Mouse (Mus musculus): ENCODE measurements around the gene Trappc2l. TPM values are rescaled to one million over a fixed set of nuclear protein-coding genes. Genes with fewer than 3 reads are reported as not detected.

Gene Trappc2l
- total RNA-seq, 1 experiment: 56.1 TPM

DNA sequence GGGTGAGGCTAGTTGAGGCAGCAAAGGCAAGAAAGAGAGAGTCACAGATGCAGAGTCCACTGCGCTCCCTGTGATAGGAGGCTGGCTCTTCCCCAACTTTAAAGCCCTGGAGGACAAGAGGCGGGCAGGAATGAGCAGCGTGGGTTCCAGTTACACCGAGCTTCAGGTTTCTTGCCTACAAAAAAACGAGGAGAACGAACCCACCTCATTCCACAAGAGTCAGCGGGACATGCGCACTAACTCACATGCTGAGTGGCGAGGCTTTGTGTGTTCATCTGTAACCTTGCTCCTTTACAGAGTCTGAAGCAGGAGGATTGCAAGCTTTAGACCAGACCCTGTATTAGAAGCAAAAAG lies 47.3 kb downstream of the Trappc2l start:
- Histone ChIP-seq H3K9ac (ENCODE audit: insufficient read depth, low read depth, low read length, poor library complexity, severe bottlenecking) (no peak overlapping the region), H3K27ac (ENCODE audit: insufficient read depth, low read depth, low read length, poor library complexity, severe bottlenecking) (no peak overlapping the region), H3K4me3 (ENCODE audit: insufficient read depth in 1 of 2, low read depth in 1 of 2, low read length in 2 of 2, poor library complexity in 1 of 2, severe bottlenecking in 1 of 2) (no peak overlapping the region), H3K36me3 (ENCODE audit: control insufficient read depth, insufficient read depth, low read length, poor library complexity, severe bottlenecking) (no peaks in the 10 kb centered on the region), H3K4me1 (ENCODE audit: control insufficient read depth in 2 of 2, insufficient read depth in 2 of 2, low read length in 2 of 2, poor library complexity in 1 of 2) (no peaks in the 10 kb centered on the region), H3K9me3 (ENCODE audit: control insufficient read depth, insufficient read depth, low read depth, low read length) (no peaks in the 10 kb centered on the region)
- TF ChIP-seq ZC3H11A (IDR thresholded peaks at IDR 0.05; ENCODE audit: borderline replicate concordance, low read depth, low read length) (no peak), HCFC1 (IDR thresholded peaks at IDR 0.05; ENCODE audit: borderline replicate concordance, insufficient read depth, low read length) (no peak), ZNF384 (IDR thresholded peaks at IDR 0.05; ENCODE audit: low read depth, low read length) (no peak), CHD2 (IDR thresholded peaks at IDR 0.05; ENCODE audit: low read depth, low read length) (no peak), MAFK (IDR thresholded peaks at IDR 0.05; ENCODE audit: insufficient read depth, low read depth, low read length) (no peak)
- no peak for DNase-seq (ENCODE audit: low read depth, low spot score)
- in situ Hi-C loops (cut with MboI; ENCODE audit: low sequenced_read_pairs in 2 of 2, unreplicated experiment in 2 of 2): no loop called here

DNA sequence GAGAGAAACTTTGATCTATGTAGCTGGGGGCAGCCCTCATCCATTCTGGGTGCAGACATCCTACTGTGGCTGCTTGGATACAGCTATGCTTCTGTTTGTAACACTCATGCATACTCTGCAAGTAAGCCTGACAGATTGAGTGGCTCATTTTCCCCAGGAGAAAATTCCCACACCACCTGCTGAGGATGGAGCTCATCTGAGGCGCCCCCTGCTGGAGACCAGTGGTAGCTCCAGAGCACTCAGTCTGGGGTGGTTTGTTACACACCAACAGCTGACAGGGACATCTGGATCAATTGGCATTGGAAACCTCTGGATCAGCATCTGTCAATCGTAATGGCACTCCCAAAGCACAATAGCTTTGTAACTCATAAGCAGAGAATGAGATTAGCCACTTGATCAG lies 48.6 kb downstream of the Trappc2l start:
- no peaks in the 10 kb centered on the region for H3K36me3 ChIP-seq (ENCODE audit: control insufficient read depth, insufficient read depth, low read length, poor library complexity, severe bottlenecking)
- no peaks in the 10 kb centered on the region for H3K4me1 ChIP-seq (ENCODE audit: control insufficient read depth in 2 of 2, insufficient read depth in 2 of 2, low read length in 2 of 2, poor library complexity in 1 of 2)
- no peak overlapping the region for H3K27ac ChIP-seq (ENCODE audit: insufficient read depth, low read depth, low read length, poor library complexity, severe bottlenecking)
- DNase-seq (ENCODE audit: low read depth, low spot score): no peak
- in situ Hi-C loops (cut with MboI; ENCODE audit: low sequenced_read_pairs in 2 of 2, unreplicated experiment in 2 of 2): no loop called here
- H3K9ac ChIP-seq (ENCODE audit: insufficient read depth, low read depth, low read length, poor library complexity, severe bottlenecking): no peak overlapping the region
- H3K9me3 ChIP-seq (ENCODE audit: control insufficient read depth, insufficient read depth, low read depth, low read length): no peaks in the 10 kb centered on the region
- no peak for TF ChIP-seq MAFK (IDR thresholded peaks at IDR 0.05; ENCODE audit: insufficient read depth, low read depth, low read length)
- no peak for TF ChIP-seq CHD2 (IDR thresholded peaks at IDR 0.05; ENCODE audit: low read depth, low read length)
- no peak for TF ChIP-seq ZNF384 (IDR thresholded peaks at IDR 0.05; ENCODE audit: low read depth, low read length)
- TF ChIP-seq ZC3H11A (IDR thresholded peaks at IDR 0.05; ENCODE audit: borderline replicate concordance, low read depth, low read length): peak; percentile 19; the same call in 1 of the 2 replicates
- no peak for TF ChIP-seq HCFC1 (IDR thresholded peaks at IDR 0.05; ENCODE audit: borderline replicate concordance, insufficient read depth, low read length)
- no peak overlapping the region for H3K4me3 ChIP-seq (ENCODE audit: insufficient read depth in 1 of 2, low read depth in 1 of 2, low read length in 2 of 2, poor library complexity in 1 of 2, severe bottlenecking in 1 of 2)

DNA sequence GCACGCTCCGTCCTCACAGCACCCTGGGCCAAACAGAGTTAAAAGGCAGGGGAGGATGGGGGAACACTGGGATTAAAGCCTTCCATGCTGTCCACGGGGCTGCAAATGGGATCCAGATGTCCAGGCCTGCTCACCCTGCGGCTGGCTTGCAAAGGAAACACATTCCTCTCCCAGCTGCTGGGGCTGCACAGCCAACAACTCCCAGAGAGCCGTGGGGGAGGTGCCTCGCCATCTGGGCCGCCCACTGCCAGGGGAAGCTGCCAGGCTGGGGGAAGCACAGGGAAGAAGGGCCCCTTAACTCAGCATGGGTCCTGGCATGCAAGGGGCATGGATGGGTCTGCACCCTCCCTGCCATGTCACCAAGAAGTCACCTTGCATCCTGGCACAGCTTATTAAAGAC lies 49.7 kb downstream of the Trappc2l start:
- no peak overlapping the region for H3K9ac ChIP-seq (ENCODE audit: insufficient read depth, low read depth, low read length, poor library complexity, severe bottlenecking)
- TF ChIP-seq ZNF384 (IDR thresholded peaks at IDR 0.05; ENCODE audit: low read depth, low read length) (no peak), MAFK (IDR thresholded peaks at IDR 0.05; ENCODE audit: insufficient read depth, low read depth, low read length) (no peak), ZC3H11A (IDR thresholded peaks at IDR 0.05; ENCODE audit: borderline replicate concordance, low read depth, low read length) (no peak), CHD2 (IDR thresholded peaks at IDR 0.05; ENCODE audit: low read depth, low read length) (no peak), HCFC1 (IDR thresholded peaks at IDR 0.05; ENCODE audit: borderline replicate concordance, insufficient read depth, low read length) (no peak)
- H3K27ac ChIP-seq (ENCODE audit: insufficient read depth, low read depth, low read length, poor library complexity, severe bottlenecking): no peak overlapping the region
- H3K4me1 ChIP-seq (ENCODE audit: control insufficient read depth in 2 of 2, insufficient read depth in 2 of 2, low read length in 2 of 2, poor library complexity in 1 of 2): no peaks in the 10 kb centered on the region
- in situ Hi-C loops (cut with MboI; ENCODE audit: low sequenced_read_pairs in 2 of 2, unreplicated experiment in 2 of 2): no loop called here
- no peaks in the 10 kb centered on the region for H3K36me3 ChIP-seq (ENCODE audit: control insufficient read depth, insufficient read depth, low read length, poor library complexity, severe bottlenecking)
- DNase-seq (ENCODE audit: low read depth, low spot score): no peak
- H3K4me3 ChIP-seq (ENCODE audit: insufficient read depth in 1 of 2, low read depth in 1 of 2, low read length in 2 of 2, poor library complexity in 1 of 2, severe bottlenecking in 1 of 2): no peak overlapping the region
- H3K9me3 ChIP-seq (ENCODE audit: control insufficient read depth, insufficient read depth, low read depth, low read length): no peaks in the 10 kb centered on the region

DNA sequence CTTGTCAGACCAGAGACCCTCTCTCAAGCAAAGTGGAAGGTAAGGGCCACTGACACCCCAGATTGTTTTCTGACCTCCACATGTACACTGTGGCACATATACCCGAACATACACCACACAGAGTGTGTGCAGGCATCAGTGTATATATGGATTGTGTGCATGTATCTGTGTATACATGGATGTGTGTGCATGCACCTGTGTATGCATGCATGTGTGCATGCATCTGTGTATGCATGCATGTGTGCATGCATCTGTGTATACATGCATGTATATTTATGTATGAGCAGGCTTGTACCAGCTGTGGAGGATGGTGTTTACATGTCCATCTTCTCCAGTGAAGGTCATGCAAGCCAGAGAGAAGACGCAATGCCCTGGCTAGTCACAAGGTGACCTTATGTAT lies 50.5 kb downstream of the Trappc2l start:
- TF ChIP-seq ZC3H11A (IDR thresholded peaks at IDR 0.05; ENCODE audit: borderline replicate concordance, low read depth, low read length): no peak
- H3K27ac ChIP-seq (ENCODE audit: insufficient read depth, low read depth, low read length, poor library complexity, severe bottlenecking): no peak overlapping the region
- H3K4me1 ChIP-seq (ENCODE audit: control insufficient read depth in 2 of 2, insufficient read depth in 2 of 2, low read length in 2 of 2, poor library complexity in 1 of 2): no peaks in the 10 kb centered on the region
- H3K36me3 ChIP-seq (ENCODE audit: control insufficient read depth, insufficient read depth, low read length, poor library complexity, severe bottlenecking): no peaks in the 10 kb centered on the region
- H3K9ac ChIP-seq (ENCODE audit: insufficient read depth, low read depth, low read length, poor library complexity, severe bottlenecking): no peak overlapping the region
- H3K4me3 ChIP-seq (ENCODE audit: insufficient read depth in 1 of 2, low read depth in 1 of 2, low read length in 2 of 2, poor library complexity in 1 of 2, severe bottlenecking in 1 of 2): no peak overlapping the region
- no peak for DNase-seq (ENCODE audit: low read depth, low spot score)
- H3K9me3 ChIP-seq (ENCODE audit: control insufficient read depth, insufficient read depth, low read depth, low read length): no peaks in the 10 kb centered on the region
- in situ Hi-C loops (cut with MboI; ENCODE audit: low sequenced_read_pairs in 2 of 2, unreplicated experiment in 2 of 2): no loop called here

DNA sequence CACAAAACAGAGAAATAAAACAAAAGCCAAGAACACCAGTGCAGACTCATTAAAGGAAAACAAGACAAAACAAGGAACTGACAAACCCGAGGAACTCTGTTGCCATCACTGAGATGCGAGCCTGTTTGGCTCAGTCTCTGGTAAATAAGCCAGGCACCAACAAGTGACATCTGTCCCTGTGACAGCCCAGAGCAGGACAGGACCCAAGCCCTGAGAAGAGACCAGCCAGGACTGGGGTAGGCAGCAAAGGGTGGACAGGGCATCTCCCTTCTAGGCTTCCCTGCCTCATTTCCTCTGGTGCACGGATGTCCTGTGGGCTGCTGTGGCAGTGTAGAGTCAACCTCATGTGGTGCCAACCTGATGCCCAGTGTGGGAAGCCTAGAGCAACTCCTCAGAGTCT lies 51.7 kb downstream of the Trappc2l start:
- in situ Hi-C loops (cut with MboI; ENCODE audit: low sequenced_read_pairs in 2 of 2, unreplicated experiment in 2 of 2): no loop called here
- TF ChIP-seq HCFC1 (IDR thresholded peaks at IDR 0.05; ENCODE audit: borderline replicate concordance, insufficient read depth, low read length): no peak
- TF ChIP-seq MAFK (IDR thresholded peaks at IDR 0.05; ENCODE audit: insufficient read depth, low read depth, low read length): no peak
- no peak for TF ChIP-seq CHD2 (IDR thresholded peaks at IDR 0.05; ENCODE audit: low read depth, low read length)
- no peak for TF ChIP-seq ZNF384 (IDR thresholded peaks at IDR 0.05; ENCODE audit: low read depth, low read length)
- TF ChIP-seq ZC3H11A (IDR thresholded peaks at IDR 0.05; ENCODE audit: borderline replicate concordance, low read depth, low read length): no peak
- no peak overlapping the region for H3K27ac ChIP-seq (ENCODE audit: insufficient read depth, low read depth, low read length, poor library complexity, severe bottlenecking)
- H3K4me1 ChIP-seq (ENCODE audit: control insufficient read depth in 2 of 2, insufficient read depth in 2 of 2, low read length in 2 of 2, poor library complexity in 1 of 2): no peaks in the 10 kb centered on the region
- no peaks in the 10 kb centered on the region for H3K36me3 ChIP-seq (ENCODE audit: control insufficient read depth, insufficient read depth, low read length, poor library complexity, severe bottlenecking)
- DNase-seq (ENCODE audit: low read depth, low spot score): no peak
- H3K4me3 ChIP-seq (ENCODE audit: insufficient read depth in 1 of 2, low read depth in 1 of 2, low read length in 2 of 2, poor library complexity in 1 of 2, severe bottlenecking in 1 of 2): no peak overlapping the region
- no peaks in the 10 kb centered on the region for H3K9me3 ChIP-seq (ENCODE audit: control insufficient read depth, insufficient read depth, low read depth, low read length)
- H3K9ac ChIP-seq (ENCODE audit: insufficient read depth, low read depth, low read length, poor library complexity, severe bottlenecking): no peak overlapping the region

Data from ES-E14 (cell line).